Mouse (Mus musculus) 416B (cell line): ENCODE data around the gene 1110051M20Rik.

Experiments
- DNase-seq: peaks from one replicate; pipeline ENCODE4 v3.0.0; 2011; ENCODE audit warnings: low read depth

Gene 1110051M20Rik

GRCm38 (mm10) chr2:91348936-91349335 is 95.6 kb downstream of the 1110051M20Rik start:
- DNase-seq = no peak

DNA sequence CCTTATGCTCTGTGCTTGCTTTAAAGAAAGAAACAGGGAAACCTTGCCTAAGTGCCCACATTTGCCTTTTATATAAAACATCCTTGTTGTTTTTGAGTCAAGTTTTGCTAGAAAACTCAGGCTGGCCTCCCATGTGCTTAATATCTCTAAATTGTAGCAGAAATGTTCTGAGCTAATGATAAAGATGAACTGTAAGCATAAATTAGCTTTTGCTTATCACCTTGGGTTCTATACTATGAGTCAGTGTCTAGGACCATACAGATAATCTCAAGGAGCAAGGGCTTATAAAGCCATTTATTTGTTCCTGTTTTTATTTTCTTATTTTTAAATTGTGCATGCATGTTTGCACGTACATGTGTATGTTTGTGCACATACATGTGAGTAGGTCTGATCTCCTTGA is 98.9 kb downstream of the 1110051M20Rik start:
- no peak for DNase-seq

DNA sequence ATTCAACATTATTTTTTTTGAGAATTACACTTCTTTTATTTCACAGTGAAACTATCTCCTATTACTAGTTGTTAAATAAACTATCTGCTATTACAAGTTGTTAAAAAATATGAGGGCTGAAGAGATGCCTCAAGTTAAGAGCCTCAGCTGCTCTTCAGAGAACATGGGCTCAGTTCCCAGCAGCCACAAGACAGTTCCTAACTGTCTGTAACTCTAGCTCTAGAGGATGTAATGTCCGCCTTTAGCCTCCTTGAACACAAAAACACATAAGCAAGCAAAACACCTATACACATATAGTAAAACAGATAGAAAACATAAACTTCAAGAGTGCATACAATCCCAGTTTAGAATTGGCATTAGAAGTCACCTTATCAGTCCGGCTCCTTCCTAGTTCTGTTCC is 104.9 kb downstream of the 1110051M20Rik start:
- no peak for DNase-seq

- no peak for DNase-seq
Observed at GRCm38 (mm10) chr2:91335128-91335527, 109.4 kb downstream of the 1110051M20Rik start.

- DNase-seq = peak; percentile 13
Observed at GRCm38 (mm10) chr2:91331051-91331843, 113.3 kb downstream of the 1110051M20Rik start.

DNA sequence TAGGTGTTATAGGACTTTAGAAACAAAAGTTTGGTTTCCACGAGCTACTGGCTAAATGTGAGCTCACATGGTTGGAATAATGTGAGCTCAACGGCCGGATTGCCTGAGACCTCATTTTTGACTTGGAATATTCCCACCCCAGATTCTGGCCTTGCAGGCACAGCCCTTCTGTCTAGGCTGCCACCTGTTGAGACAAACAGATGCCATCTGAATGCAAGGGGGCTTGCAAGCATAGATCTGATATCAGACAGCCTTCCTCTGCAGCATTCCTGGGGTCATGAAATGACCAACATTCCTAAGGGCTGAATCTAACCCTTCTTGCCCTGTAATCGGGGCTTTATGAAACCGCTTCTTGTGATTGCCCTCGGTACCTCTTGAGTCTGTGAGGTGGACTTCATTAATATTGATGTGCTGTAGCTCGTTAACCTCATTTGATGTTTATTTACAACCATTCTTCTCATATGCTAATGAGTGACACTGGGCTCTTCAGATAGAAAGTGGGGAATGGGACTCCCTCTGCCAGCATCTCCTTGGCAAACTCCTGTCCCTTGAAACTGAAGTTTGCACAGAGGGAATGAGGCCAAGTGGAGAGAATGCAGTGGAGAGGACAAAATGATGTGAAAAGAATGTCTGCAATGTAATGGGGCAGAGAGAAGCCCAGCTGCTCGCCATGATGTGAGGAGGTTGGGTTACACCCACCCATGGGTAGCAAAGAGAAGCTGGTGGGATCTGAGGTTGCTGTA is 114.3 kb downstream of the 1110051M20Rik start:
- DNase-seq = no peak

GRCm38 (mm10) chr2:91328729-91329125 is 115.8 kb downstream of the 1110051M20Rik start:
- DNase-seq = no peak

- no peak for DNase-seq
Observed at GRCm38 (mm10) chr2:91327968-91328728, 116.4 kb downstream of the 1110051M20Rik start.

DNA sequence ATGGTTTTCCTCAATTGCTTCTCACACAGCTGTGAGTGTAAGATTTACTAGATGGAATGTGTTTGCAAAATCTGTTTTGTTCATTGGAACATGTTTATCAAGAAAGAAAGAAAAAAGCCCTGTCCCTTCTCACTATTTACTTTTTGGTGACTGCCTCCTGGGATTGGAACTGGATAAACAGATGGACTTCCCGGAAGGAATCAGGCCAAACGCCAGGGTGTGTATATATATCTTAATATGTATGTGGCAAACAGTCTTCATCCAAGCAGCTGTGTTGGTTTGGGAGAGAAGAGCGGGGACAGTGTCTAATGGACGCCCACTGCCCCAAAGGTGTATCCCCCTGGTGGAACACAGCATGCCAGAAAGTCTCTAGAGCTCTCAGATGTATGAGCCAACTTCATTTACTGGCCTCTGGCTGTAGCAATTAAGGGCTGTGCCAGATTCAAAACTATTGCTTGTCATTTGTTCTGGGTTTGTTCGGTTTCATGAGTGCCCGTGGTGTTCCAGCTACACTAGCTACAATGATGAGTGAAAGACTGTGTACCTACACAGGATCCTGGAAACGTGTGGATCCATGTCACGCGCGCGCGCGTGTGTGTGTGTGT is 117.7 kb downstream of the 1110051M20Rik start:
- DNase-seq = no peak

- DNase-seq = no peak
Observed at GRCm38 (mm10) chr2:91324761-91325421, 119.6 kb downstream of the 1110051M20Rik start.

GRCm38 (mm10) chr2:91324346-91324745 is 120.2 kb downstream of the 1110051M20Rik start:
- no peak for DNase-seq

DNA sequence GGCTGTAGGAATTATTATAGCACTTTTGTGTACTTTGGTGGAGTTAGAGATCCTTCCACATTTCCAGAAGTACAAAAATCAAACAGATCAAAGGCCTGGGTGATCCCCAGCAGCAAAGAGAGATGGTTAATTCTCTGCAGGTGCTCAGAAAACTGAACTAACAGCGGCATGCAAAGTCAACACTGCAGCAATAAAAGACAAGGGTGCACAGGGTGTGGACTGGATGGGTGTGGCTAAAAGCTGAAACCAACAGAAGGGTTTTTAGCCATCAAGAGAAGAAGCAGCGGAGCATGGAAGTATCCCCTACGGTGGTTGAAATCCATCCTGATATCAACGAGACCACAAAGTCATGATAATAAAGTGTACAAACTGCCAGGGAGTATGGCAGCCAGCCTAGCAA is 122.0 kb downstream of the 1110051M20Rik start:
- DNase-seq = no peak

GRCm38 (mm10) chr2:91321923-91322322 is 122.6 kb downstream of the 1110051M20Rik start:
- no peak for DNase-seq

- peak; percentile 22 for DNase-seq
Observed at GRCm38 (mm10) chr2:91320559-91321529, 123.7 kb downstream of the 1110051M20Rik start.

- DNase-seq = no peak
Observed at GRCm38 (mm10) chr2:91314184-91314583, 130.3 kb downstream of the 1110051M20Rik start.

DNA sequence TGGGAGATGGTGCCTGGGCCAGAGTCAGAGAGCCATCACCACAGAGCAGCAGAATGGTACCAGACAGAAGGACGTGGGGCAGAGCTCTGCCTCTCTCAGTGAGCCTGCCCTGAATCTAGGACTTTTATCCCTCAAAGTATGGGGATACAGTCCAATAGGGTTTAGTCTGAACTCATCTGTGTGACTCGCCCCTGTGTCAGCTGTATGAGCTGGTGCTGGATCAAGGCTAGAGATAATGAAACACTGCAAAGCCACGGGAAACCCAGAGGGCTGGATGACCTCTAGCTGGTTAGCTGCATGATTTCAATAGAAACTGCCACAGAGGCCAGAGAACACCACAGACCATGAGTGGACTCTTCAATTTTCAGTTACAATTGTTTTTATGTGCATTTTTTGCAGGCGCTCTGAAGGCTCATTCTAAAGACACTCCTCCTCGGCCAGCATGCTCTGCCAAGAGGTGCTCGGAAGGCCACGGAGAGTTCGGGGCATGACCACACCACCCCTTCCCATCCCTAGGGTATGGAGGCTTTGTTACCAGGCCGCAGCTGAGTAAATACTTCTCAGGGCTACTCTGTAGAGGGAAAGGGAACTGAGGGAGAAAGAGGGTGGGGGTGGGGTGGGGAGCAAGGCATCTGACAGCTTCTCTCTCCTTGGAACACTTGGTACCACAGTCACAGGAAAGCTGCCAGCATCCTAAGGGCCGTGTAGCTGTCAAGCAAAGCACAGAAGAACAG is 131.8 kb downstream of the 1110051M20Rik start:
- no peak for DNase-seq

DNA sequence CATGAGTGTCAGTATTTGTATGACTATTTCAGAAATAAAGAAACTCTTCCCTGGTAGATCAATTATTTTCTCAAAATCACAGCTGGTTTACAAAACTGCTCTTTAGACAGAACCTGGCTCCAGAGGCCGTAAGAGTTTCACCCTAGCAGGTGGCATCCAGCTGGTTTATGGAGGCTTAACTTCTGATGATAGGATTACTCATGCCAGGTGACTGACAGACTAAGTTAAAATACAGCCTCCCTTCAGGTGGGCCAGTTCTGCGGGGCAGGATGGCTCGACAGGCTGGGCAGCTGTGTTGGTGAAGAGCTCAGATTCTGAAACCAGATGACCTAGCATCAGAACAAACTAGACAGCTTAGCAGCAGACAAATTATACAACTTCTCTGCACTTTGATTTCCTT is 135.0 kb downstream of the 1110051M20Rik start:
- DNase-seq = no peak

GRCm38 (mm10) chr2:91308680-91309079 is 135.8 kb downstream of the 1110051M20Rik start:
- DNase-seq = no peak

DNA sequence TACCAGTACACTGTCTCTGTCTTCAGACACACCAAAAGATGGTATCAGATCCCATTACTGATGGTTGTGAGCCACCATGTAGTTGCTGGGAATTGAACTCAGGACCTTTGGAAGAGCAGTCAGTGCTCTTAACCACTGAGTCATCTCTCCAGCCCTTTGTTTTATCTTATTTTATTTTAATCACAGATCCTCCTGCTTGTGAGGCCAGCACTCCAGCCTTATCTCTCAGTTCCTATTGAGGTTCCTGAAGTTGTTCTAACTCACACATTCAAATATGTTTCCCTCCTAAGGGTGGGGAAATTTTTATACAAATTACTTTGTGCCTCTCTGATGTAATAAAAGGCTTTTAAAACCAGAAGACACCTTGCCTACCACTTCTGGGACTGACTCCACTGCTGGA is 137.9 kb downstream of the 1110051M20Rik start:
- DNase-seq = no peak

GRCm38 (mm10) chr2:91305926-91306325 is 138.6 kb downstream of the 1110051M20Rik start:
- DNase-seq = no peak
